Mouse (Mus musculus) thymus, postnatal 36 days (tissue): ENCODE data around the gene Slc48a1.
A peak's percentile ranks its signal among the peaks of the same experiment; 100 is the strongest.

Source experiments
- DNase-seq, 2 experiments: peaks; one replicate each; pipeline ENCODE4 v3.0.0; 2022; ENCODE audit warnings: mixed read lengths in 2 of 2

Slc48a1 gene

DNA sequence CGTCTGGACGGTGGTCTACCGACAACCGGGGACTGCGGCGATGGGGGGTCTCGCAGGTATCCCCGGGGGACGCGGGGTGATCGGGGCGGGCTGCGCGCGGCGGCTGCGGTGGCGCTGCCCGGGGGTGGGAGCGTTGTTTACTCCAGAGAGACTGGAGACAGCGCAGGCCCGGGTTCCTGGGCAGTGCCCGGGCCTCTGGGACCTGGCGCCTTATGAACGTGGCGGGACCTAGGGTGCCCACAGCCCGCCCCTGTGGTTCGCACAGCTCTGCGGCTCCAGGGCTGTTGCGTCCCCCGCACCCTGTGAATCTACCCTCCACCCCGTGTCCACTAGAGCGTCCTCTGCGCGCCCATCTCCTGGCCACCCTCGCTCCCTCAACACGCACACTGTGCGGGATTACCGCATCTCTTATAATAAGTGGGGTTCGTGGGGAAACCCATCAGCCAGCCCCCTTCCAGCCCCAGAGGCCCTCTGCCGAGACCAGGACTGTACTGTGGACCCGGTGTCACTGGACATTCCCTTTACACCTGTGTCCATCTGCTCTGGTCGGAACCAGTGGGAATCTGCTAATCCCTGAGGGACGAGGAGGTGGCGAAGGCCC is 6.3 kb downstream of the Slc48a1 start:
- DNase-seq: no peak

DNA sequence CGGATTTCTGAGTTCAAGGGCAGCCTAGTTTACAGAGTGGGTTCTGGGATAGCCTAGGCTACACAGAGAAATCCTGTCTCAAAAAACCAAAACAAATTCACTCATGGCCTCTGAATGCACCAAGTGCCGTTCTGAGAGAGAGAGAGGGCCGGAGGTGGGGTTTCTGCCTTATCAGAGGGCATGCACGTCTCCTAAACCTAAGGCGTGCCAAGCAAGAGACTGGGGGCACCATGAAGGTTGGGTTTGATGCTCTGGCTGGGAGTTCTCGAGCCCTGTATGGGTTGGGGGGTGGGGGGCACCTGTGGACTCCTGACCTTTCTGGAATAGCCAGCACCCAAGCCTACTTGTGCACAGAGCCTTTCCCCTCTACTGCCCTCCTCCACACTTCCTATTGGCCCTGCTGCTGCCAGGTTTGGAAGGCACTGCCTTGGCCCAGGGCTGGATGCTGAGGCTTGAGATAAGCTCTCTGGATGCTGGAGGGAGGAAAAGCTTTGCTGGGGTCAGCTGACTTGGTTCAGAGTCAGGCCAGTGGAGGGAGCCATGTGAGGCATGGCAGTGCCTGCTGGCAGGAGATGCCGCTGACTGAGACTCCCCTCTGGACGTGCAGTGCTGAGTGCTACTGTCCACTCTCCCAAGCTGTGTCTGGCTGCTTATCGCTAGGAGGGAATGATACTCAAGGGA is 7.6 kb downstream of the Slc48a1 start:
- peak in 1 of 2 experiments; percentile 30 for DNase-seq

DNA sequence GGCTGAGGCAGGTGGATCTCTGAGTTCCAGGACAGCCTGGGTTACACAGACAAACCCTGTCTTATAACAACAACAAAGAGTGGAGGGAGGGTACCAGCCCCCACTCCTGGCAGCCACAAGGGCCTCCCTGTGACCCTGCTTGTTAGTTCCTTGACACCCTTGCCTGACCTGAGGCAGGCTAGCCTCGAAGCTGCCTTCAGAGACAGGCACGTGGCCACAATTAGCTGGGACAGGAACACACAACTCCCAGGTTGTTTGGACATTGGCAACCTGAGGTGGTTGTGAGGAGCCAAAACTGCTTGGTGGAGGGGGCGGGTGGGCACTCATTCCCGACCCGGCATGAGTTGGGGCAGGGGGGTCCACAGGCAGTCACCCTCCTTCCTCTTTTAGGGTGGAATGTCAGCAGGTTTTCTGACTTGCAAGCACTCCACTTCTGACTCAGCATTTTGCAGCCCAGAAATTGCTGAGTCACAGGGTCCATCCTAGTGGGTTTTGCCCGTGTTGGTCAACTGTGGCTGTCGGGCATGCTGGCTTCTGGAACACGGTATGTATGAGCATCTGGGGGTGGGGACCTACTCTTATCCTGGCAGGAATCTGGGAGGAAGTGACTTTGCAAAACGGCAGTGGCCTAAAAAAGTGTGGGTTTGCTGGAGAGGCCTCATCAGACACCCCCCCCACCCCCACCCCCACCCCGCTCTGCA is 8.2 kb downstream of the Slc48a1 start:
- DNase-seq: peak in 1 of 2 experiments; percentile 51

DNA sequence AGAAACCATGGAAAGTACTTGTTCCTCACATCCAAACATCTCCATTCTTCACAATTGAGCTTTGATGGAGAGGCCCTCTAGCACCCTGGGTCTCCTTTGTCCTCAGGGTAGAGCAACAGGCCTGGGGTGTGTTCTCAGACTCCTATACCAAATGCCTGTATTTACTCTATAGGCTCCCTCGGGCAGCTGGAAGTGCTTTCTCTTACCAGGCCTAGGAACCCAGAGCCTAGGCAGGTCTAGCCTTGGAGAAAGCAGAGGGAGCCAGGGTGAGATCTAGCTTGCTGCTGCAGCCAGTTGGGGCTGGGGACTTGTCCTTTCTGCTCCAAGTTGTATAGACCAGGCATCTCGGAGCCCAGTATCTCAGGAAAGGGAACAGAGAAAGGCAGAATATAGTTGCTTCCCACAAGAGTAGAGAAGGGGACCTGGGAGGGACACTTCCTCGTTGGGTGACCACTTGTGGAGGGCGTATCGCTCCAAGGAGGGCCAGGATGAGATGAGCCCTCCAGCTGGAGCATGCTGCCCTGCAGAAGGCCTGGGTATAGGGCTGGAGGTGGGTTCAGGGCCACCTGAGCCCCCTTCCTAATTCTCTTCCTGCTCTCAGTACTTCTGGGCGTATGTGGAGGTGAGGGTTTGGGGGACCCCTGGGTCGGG is 9.0 kb downstream of the Slc48a1 start:
- peak in 1 of 2 experiments; percentile 25 for DNase-seq

DNA sequence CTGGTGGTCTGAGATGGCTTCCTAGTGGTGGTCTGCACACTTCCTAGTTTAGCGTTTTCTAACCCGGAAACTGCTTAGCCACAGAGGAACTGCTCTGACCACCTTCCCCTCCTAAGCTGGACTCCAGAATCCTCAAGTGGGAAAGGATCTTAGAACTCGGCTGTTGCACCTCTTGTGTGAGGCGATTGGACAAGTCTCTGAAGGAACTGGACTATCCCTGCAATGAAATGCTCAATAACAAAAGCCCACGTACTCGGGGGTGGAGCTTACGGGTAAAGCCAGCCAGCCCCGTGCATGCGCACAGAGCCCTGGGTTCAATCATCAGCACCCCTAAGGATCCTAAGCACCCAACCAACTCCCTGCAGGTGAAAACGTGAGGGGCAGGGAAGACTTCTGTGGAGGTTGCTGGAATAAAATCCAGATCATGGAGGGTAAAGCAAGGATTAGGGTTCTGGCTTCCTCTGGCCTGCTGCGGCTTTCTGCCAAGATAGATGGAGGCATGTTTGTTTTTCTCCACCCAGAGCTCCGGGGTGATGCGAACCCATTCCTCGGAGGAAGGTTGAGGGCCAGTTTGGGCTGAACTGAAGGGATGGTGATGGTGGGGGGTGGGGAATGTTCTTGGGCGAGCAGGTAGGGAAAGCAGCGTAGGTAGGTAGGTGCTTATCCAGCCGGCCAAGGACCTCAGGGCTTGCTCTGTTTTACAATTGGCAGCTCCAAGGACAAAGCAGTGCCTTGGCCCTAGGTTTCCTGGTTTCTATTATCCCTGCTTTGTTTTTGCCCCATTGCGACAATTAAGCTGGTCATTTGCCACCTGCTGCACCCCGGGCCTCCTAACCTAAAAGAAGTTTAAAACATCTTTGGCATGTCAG is 9.7 kb downstream of the Slc48a1 start:
- peak in 1 of 2 experiments; percentile 28 for DNase-seq

DNA sequence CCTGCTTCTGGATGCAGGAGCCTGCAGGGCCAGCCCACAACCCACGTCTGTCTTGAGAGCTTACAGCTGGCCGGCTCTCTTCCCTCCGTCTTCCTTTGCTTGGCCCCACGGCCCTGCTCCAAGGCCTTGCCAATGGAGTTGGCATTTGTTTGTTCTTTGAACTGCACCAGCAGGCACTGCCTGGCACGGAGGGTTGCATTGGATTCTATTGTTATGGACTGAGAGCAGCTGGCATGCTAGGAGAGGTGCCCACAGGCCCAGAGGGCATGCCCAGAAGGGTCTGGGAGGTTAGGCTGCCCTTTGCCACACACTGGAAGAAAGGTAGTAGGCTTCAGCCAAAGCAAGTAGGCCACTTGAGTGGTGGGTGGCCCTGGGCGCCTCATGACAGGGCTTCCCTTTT is 10.5 kb downstream of the Slc48a1 start:
- peak in 1 of 2 experiments; percentile 34 for DNase-seq

DNA sequence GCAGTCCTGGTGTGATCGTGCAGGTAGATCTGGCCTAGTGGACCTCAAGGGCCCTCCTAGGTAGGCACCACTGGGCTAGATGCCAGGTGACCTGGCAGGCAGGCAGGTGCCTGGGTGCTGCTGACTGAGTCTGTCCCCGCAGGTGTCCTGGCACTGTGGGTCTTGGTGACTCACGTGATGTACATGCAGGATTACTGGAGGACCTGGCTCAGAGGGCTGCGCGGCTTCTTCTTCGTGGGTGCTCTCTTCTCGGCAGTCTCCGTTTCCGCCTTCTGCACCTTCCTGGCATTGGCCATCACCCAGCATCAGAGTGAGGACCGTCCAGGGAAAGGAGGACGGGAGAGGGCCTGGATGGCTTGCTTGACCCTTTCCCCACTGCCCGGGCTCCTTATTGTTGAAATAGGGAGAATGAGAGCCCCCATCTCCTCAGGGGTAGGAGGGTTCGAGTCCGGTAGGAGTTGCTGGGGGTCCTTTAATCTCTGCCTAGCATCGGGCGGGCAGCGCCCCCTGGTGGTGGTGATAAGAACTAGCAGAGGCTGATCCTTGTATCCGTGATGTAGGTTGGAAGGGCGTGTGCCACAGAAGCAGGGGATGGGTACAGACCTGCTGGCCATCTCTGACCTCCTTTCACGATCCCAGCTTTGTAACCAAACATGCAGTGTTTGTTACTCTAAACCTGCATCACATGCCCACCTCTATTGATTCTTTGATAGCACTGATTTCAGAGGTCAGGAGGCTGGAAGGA is 11.6 kb downstream of the Slc48a1 start:
- peak; percentile 65 to 72 for DNase-seq

DNA sequence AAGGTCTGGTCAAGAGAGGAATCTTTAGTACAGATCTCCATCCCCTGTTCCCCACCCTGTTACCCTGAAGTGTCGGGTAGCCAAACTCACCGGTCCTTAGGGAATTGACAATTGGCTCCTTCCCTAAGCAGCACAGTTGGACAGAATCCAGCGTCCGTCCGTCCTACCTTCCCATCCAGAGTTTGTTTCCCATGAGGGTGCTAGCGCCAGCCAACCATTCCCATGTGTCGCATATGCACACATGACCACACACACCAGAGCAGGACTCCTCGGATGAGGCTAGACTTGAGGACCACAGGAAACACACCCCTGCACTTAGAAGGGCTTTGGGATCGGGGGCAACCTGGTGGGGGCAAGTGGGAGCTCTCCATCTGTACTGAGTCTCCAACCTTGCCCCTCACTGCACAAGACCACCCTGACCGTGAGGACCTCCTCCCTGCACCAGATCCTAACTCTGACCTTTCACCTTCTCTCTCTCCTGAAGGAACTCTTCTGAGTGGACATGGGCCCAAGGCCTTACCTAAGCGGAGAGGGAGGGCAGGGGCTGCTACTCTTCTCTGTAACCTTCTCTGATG is 12.9 kb downstream of the Slc48a1 start:
- DNase-seq: peak in 1 of 2 experiments; percentile 32

DNA sequence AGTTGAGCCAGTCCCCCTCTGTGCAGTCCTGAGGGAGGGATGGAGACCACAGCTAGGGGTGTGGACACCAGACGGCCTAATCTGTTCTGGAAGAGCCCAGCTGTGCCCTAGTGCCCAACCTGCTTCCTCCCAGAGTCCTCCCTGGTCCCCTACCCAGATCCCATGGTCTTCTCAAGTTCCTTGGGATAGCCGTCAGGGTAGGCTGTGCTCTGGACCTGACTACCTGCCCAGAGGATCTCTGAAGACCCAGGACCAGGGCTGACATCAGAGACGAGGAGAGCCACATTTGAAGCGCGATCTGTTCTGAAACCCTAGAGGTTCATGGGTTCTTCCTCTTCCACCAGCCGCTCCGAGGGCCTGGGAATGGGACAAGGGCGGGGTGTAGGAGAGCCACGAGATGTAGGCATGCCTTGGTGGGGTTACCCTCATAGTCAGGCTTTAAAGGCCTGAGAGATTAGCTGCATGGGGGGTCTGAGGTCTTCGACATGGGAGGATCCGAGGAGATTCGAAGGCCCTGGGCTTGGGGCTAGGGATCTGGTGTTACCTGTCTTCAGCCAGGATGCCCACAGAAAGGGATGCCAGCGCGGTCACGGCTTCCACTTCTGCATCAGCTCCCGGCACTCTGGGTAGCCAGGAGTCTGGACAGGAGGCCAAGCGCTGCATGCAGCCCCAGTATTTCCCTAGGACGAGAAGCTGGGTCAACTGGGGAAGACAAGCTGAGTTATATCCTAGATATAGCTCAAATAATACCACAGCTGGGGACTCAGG is 15.2 kb downstream of the Slc48a1 start:
- peak in 1 of 2 experiments; percentile 22 for DNase-seq

DNA sequence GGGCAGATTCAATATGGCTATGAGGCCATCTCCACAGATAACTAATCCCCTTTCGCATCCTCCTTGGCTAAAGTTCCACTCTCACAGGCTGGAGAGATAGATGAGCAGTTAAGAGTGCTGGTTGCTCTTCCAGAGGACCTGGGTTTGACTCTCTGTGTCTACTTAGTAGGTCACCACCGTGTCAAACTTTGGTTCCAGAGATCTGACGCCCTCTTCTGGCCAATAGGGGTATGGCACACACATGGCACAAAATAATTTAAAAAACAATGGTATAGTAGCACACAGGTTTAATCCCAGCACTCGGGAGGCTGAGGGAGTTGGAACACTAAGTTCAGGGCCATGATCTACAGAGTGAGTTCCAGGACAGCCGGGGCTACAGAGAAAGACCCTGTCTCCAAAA is 15.9 kb downstream of the Slc48a1 start:
- DNase-seq: peak in 1 of 2 experiments; percentile 36

DNA sequence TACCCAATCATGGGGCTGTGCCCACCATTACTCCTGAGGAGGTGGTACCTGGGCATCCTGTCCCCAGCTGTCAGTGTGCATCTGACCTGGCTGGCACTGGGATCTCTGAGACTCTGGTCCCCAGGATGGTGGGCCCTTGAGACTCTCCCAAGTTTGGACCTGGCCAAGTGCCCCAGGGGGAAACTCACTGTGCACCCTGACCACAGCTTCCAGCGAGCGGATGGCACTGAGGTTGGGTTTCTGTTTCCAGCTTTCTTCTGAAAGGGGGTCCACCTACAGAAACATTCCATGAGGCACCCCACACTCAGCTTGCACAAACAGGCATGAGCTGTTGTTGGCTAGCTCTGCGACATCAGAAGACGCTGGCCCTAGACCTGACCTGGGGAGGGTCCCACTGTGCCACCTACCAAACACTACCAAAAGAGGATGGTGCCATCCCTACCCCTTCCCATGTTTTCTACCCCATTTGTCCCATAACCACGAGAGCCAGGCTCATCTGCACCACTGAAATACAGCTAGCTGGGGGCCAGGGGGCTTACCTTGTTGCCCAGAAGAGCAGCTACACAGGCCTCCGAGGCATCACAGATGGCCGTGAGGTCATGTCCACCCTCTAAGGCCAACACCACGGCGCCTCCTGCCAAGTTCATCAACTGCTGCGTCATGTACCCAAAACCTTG is 17.4 kb downstream of the Slc48a1 start:
- DNase-seq: peak in 1 of 2 experiments; percentile 13

DNA sequence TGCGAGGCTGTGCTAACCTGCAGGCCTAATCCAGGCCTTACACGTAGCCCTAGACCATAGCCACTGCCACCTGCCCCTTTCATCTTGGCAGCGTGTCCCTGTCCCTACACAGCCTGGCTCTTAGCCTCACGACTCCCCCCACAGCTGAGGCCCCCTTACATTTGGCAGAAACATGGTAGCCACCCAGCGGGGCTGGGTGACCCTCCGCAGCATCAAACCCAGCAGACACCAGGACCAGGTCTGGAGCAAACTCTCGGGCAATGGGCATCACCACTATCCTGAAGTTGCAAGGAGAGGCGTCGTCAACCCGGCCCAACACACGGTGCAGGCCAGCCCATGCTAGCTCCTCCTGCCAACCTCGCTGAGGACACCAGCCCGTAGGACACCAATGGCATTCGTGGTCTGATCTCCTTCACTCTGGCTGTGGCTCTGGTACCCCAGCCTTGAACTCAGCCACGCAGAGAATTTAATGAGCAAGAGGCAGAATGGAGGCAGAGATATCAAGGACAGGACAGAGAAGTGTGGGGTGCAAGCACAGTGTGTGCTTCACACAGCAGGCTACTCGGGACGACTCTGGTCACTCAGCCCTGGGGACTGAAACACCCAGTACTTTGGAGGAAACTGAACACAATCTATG is 18.5 kb downstream of the Slc48a1 start:
- DNase-seq: peak in 1 of 2 experiments; percentile 18

DNA sequence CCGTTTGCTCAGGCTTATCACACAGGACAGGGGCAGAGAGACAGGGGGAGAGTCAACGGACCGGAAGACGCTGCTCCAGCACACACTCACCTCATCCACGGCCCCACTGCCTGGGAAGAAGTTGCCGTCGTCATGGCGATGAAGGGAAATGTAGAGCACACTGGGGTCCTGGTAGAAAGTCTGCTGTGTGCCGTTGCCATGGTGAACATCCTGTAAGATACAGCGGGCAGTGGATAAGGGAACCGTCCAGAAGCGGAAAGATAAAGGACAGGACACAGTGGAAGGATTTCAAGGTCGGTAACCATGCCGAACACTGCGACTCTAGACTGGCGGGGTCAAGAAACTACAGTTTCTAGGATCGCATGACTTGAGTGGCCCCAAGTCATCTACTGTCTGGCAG is 19.8 kb downstream of the Slc48a1 start:
- DNase-seq: peak in 1 of 2 experiments; percentile 17

DNA sequence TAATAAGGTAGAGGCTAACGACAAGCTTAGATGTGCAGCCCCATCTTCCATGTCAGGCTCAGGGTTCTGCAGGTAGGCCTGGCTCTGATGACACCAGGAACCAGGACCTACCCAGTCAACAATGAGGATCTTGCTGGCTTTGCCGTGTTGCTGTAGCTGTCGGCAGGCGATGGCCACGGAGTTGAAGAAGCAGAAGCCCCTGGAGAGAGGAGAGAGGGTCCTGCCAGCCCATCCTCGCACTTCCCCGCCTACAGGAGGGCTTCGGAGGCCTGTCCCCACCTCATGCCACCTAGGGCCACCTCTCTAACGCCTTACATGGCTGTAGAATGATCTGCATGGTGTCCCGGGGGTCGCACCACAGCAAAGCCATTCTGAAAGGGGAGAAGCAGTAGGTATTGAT is 21.1 kb downstream of the Slc48a1 start:
- peak in 1 of 2 experiments; percentile 16 for DNase-seq

DNA sequence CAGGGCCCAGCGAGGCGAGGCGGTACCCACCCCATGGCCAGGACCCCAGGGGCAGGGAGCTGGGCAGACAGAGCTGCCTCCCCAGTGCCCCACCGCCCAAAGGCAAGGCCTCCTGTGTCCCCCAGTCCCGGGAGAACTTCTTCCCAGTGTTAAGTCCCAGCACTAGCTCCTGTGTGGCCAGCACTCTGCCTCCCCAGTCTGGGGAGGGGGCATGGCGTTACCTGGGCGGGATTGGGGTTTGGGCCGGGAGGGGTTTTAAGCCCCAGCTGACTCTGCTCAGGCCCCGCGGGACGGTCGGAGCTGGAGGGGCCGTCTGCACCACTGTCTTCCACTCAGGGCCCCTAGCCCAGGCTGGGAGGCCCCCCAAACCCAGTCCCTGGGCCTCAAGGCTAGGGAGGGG is 22.5 kb downstream of the Slc48a1 start:
- peak in 1 of 2 experiments; percentile 28 for DNase-seq

DNA sequence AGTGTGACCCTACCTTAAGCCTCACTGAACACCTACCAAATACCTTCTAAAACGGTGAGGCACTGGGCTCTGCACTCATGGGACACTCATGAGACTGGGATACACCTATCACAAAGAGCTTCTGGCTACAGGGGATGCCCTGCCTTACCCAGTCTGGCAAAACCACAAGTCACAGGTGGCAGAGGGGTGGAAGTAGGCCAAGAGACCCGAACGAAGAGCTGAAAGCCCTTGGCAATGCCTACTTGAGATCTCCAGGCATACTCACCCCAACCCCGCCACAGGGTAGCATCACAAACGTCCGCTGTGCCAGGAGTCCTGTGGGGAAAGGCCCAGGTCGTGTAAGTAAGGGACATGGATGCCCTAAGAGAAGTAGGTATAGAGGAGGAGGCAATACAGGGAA is 23.5 kb downstream of the Slc48a1 start:
- peak in 1 of 2 experiments; percentile 14 for DNase-seq

DNA sequence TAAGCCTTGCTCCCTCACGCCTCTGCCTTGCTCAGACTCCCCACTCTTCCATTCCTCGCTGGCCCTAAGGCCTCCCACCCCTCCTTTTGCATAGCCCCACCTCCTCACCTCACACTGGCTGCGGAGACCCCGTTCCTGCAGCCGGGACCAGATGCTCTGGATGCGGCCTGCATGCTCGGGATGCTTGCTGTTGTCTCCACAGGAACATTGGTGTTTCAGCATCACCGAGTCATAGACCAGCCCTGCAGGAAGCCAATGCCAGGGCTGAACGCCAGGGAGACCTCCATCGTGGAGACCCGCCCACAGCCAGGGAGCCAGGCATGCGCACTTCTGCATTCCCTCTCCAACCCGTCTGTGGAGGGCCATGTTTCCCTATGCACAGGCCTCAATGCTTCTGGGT is 24.3 kb downstream of the Slc48a1 start:
- no peak for DNase-seq

DNA sequence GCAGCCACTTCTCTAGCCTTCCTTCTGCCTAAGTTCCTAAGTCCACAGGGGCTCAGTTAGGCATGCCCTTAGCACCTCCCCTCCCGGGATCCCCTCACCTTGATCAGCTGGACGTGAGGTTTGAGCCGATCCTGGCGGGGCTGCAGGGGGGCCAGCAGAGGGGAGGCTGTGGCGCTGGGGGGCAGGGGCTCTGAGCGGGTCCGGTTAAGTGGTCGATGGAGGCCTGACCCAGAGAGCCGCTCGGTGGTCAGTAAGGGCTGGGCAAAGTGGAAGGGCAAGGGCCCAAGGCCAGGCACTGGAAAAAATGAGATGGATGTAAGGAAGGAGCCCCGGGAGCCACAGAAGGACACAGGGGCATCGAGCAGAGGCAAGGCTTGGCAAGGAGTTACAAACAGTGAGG is 29.5 kb downstream of the Slc48a1 start:
- DNase-seq: no peak

DNA sequence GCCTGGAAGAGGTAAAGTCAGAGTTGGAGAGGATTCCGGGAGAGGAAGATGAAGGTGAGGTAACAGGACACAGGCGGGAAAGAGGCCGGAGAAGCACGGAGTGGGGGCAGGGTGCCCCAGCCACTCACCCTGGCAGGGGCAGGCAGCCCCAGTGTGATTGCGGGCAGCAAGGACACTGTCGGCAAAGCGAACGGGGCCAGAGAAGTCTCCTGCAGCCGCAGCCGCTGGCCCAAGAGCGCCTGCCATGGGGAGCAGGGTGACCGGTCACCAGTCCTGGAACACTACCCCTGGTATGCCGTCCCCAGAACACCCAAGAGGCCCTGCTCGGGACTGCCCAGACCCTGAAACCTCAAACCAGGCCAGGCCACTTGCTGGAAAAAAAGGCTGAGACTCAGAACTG is 30.2 kb downstream of the Slc48a1 start:
- no peak for DNase-seq
